Mouse (Mus musculus) liver, embryonic 14.5 days (tissue): Measurements from ENCODE around the gene Slc12a3.

Experiments used
- CTCF ChIP-seq: IDR thresholded peaks from 2 replicates; pipeline ENCODE4 v1.5.1; 2016; ENCODE audit warnings: antibody characterized with exemption, low read depth, control low read depth
- EP300 ChIP-seq: IDR thresholded peaks from 2 replicates; pipeline ENCODE4 v1.6.1; 2016; ENCODE audit warnings: antibody characterized with exemption, low read depth

- TF ChIP-seq CTCF (no peak), EP300 (no peak)
Measured at GRCm38 (mm10) chr8:94409523-94409922, 80.5 kb downstream of the Slc12a3 start.
